Mouse (Mus musculus) lung, postnatal 14 days (tissue): ENCODE data around the gene Btbd18.
A peak's percentile ranks its signal among the peaks of the same experiment; 100 is the strongest.
"Not testable (repeated sequence)": the region's sequence is repeated elsewhere in the genome, so short reads cannot be mapped to it uniquely, and the experiment has no call there.

ENCODE experiments used
- DNase-seq: peaks from one replicate; pipeline ENCODE4 v3.0.0; 2021

Btbd18 gene

DNA sequence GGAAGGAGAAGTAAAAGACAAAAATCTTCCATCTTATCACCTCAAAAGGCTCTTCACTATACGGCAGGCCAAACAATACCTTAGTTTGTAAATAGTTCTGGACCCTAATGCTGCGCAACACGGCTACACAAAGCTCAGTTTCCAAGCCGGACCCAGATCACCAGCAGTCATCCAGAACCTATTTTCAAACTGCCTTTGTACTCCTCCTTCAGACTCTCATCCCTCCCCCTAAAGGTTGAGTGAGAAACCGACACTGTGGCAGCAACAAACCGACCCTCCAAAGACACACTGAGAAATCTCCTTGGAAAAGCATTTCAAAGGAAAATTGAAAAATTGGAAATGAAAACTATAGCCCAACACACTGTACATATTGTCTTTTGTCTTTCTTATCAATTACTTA is 10.5 kb upstream of the Btbd18 start:
- no peak for DNase-seq

DNA sequence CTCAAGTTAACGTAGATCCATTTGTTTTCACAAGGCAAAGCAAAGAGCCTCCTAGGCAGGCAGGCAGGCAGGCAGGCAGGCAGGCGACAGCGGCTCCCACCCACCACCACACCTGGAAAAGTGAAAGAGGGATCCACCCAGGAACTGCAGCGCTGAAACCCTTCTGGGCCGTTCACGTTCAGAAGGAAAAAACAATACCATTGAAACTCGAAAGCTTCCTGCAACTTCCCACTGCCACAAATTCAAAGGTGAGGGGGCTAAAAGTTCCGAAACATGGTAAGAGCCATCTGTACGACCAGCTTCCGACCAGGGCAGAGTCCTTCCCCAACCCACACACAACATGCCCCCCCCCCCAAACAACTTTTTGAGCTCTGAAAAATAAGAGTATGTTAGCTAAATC is 9.2 kb upstream of the Btbd18 start:
- no peak for DNase-seq

DNA sequence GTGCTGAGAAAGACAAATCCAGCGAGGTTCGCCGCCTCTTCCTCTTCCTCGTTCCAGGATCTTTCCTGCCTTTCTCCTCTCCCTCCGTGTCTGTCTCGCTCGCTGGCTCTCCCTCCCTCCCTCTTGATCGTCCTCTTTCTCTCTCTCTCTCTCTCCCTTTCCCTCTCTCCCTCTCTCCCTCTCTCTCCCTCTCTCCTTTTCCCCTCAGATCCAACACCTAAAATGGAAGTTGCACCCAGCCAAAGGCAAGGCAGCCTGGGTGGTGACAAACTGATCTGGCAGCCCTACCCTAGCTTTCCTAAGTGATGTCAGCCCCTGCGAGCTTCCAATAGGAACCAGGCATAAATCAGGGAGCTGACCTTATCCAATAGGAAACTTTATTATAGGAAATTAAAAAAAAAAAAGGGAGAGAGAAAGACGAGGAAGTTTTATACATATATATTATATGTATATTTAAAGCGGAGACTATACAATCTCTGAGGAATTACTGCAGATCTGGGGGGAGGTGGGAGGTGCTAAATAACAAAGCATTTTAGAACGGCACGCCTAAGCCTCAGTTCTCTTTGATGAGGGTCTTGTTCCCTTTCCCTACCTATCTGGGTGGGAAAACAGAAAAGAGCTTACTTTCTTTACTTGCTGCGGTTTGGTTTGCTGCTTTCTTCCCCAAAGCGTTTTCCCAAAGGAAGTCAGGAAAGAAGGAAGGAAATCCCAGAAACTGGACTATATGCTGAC is 8.2 kb upstream of the Btbd18 start, which contains the start of gene Ctnnd1:
TSS of gene Ctnnd1 (minus strand) at position 302 of the 732 bp plus-strand sequence.
- peak; percentile 86 for DNase-seq

- no peak for DNase-seq
Measured at GRCm38 (mm10) chr2:84653354-84653753, 5.5 kb upstream of the Btbd18 start.

DNA sequence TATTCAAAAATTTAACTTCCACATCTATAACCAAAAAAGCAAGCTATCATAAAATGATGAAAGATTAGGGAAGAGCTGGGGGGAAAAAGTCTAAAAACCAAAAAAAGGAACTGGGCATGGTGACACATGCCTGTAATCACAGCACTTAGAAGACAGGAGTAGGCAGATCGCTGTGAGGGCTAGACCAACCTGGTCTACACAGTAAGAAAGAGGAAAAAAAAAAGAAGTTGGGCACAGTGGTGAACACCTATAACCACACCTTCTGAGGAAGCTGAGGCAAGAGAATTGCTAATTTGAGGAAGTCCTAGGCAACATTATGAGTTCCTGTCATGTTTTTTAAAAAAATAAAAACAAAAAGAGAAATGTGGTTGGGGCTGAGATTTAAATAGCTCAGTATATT is 3.0 kb upstream of the Btbd18 start:
- DNase-seq, result no peak

- peak; percentile 67 for DNase-seq
Measured at GRCm38 (mm10) chr2:84660253-84660652, 1.4 kb downstream of the Btbd18 start.

DNA sequence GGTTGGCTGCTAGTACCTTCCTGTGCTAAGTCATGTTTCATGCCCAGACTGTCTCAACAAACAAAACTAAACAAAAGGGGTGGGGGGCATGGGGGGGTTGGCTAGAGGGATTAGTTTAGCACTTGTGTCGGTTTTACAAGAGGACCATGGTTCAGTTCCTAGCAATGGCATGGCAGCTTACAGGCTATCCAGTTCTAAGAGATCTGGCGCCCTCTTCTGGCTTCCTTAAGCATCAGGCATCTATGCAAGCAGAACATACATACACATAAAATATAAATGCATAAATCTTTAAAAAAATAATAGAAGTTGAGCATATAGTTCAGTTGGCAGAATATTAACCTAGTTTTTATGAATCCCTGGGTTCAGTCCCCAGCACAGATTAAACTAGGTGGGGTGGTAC is 4.0 kb downstream of the Btbd18 start:
- DNase-seq, result peak; percentile 70

GRCm38 (mm10) chr2:84666081-84666480 is 7.2 kb downstream of the Btbd18 start:
- no peak for DNase-seq

GRCm38 (mm10) chr2:84669828-84670568 is 11.1 kb downstream of the Btbd18 start:
- peak; percentile 35 for DNase-seq

DNA sequence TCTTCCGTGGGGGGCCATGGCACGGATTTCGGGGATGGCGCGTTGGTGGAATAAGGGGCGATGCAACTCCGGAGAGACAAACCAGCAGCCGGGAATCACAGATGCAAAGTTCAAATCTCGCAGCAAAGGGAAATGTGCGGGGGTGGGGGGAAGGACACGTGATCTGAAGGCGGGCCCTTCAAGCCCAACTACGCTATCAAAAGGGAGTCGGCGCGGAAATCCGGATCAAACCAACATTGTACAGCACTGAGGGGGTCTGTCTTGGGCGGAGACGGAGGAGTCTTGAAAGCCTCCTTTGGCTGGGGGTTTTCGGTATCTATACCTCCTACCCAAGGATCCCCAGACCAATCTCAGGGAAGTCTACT is 11.7 kb downstream of the Btbd18 start, which contains the start of gene Selenoh:
TSS of gene Selenoh (minus strand) at position 202 of the 365 bp plus-strand sequence.
- DNase-seq, result peak; percentile 82

DNA sequence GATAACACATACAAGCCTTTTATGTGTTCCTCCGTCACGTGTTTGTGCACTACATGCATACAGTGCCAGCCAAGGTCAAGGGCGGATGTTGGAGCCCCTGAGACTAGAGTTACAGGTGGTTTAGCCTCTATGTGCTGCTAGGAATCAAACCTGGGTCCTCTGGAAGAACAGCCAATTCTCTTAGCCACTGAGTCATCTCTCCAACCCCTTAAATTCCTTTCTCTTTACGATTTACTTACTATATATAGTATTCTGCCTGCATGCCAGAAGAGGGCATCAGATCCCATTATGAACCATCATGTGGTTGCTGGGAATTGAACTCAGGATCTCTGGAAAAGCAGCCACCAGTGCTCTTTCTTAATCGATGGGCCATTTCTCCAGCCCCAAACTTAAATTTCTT is 12.7 kb downstream of the Btbd18 start:
- not testable (repeated sequence) for DNase-seq

- DNase-seq, result no peak
Measured at GRCm38 (mm10) chr2:84677270-84677967, 18.5 kb downstream of the Btbd18 start.

DNA sequence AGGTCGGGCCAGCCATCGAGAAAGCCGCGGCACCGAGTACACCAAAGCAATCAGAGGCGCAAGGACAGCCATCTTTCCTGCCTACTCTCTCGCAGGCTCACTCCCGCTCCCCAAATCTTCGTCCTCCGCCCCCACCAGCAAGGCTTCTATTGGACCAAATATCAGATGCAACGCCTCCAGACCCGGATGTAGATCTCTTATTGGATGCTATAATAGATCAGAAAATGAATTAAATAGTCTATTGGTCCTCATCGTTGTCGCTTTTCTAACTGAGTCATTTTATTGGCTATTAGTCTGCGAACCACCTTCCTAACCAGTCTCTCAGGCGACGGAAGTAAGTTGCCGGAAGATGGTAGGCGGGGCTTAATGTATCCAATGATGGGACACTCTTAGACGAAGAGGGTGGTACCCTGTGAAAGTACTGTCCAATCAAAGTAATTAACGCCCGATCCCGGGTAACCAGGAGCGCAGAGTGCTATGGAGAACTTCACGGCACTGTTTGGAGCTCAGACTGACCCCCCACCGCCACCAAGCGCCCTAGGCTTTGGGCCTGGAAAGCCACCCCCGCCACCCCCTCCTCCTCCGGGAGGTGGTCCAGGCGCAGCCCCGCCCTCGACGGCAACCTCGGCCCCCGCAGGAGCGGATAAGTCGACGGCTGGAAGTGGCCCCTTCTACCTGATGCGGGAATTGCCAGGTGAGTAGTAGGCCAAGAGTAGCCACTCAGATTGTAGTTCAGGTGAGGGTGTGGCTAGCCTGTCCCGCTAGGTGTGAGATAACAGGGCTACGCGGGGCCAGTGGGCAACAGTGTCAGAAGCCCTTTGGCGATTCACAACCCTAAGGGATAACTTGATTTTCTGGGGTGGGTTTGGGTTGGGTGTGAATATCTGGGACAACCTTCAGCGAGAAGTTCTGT is 19.3 kb downstream of the Btbd18 start, which contains the start of the genes Gm28635 and Med19:
TSS of gene Gm28635 (minus strand) at position 74 of the 913 bp plus-strand sequence.
TSS of gene Med19 (plus strand) at position 435 of the 913 bp plus-strand sequence.
- DNase-seq, result peak; percentile 92

DNA sequence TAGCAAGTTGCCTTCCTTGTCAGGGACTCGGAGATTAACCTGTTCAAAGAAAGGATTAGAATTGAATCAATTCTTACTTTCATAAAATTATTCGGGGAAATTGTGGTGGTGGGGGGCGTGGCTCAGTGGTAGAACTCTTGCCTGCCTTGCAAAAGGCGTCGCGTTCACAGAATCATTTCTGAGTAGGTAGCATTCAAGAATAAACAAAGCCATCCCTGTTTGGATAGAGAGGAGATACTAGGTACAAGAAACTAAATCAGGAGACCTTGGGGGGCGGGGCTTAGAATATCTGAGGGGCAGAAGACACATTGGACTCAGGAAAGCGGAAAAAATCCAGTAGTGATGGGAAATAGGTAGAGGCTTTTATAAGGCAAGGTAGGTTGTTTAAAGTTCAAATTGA is 20.1 kb downstream of the Btbd18 start, which contains the start of gene Tmx2:
TSS of gene Tmx2 (minus strand) at position 125 of the 400 bp plus-strand sequence.
- DNase-seq, result no peak

DNA sequence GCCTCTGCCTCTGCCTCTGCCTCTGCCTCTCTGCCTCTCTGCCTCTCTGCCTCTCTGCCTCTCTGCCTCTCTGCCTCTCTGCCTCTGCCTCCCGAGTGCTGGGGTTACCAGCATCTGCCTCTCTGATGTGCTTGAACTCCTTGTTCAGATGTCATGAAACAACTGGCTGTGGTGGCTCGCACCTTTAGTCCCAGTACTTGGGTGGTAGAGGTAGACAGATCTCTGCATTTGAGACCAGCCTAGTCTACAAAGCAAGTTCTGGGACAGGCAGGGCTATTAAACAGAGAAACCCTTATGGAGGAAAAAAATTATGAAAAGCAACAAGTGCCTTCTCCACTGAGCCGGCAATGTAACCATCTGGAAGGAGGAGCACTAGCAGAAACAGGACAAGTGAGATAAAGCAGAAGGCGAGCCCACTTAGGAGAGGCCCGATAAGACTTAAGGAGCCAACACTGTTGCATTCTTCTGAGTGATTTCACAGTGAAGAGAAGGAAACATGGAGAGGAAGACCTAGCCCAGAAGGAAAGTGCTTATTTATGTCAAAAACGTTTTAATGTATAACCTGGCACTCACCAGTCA is 23.8 kb downstream of the Btbd18 start:
- no peak for DNase-seq

DNA sequence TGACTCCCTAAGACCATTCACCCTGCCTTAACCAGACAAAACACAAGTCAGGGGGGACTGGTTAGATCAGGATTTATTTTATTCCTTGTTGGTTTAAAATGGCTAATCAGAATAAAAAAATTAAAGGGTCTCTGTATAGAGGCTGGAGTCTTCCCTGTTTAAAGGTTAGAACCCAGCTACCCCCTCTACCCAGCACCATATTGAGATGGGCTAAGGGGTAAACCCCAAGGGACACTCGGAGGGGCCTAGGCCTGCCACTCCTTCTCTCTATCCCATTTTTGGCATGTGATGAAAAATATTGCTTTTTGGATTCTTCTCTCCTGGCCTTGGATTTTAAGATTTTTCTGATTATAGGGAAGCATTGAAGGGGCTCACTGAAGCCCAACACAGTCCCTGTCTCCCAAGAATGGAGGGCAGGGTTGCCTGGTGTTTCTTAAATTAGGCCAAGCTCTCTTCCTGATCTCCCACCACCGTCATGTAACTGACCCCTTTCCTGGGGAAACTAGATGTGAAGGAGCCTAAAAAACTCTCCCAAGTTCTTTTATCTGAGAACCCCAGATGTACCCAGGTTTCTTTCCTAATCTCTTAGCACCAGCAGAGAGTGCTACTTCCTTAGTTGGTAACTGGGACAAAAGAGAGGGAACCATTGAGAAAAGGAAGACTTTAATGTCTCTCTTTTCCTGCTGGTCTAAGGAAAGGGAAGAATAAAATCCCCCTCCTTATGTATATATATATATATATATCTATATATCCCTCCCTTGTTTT is 29.4 kb downstream of the Btbd18 start:
- DNase-seq, result no peak

DNA sequence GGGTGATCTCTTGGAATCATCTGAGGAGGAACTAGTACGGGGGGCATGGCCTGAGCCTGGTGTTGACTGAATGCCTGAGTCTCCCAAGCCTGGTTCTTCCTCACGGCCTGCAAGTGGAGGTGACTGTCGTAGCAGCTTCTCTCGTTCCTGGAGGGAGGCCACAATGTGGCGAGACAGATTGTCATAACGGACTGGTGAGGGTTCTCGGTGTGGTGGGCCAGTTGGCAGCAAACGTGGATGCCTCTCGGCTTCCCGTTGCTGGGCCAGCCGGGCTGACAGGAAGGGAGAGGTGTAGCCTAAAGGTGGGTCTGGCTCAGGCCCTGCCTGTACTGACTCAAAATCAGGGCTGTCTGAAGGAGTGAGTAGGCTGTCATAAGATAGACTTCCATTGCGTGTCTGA is 31.2 kb downstream of the Btbd18 start:
- no peak for DNase-seq

GRCm38 (mm10) chr2:84695007-84695695 is 36.3 kb downstream of the Btbd18 start:
- no peak for DNase-seq

DNA sequence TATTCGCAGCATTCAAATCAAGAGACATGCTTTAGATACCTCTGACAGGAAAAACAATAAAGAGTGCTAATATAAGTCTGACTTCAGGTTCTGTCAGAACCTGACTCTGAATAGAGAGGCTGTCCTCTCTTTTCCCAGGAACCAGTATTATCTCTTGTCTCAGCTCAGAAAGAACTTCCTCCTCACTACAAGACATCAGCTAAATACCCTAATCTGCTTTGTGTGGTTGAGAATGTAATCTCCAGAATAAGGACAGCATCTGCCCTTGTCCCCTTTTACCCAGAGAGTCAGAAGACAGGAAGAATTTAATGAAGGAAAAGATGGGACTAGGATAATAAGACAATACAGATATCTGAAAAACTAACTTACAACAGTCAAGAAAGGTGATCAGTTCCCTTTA is 44.6 kb downstream of the Btbd18 start:
- no peak for DNase-seq

- DNase-seq, result no peak
Measured at GRCm38 (mm10) chr2:84704329-84704728, 45.5 kb downstream of the Btbd18 start.
